Mouse (Mus musculus) lung, embryonic 14.5 days (tissue): ENCODE data around the gene 9430097D07Rik. TPM values are rescaled to one million over a fixed set of nuclear protein-coding genes. Genes with fewer than 3 reads are reported as not detected.
A peak's percentile ranks its signal among the peaks of the same experiment; 100 is the strongest.

Source experiments
- ATAC-seq: fragments of 200-750 bp; cut with Nextera tagmentation; 2 replicates; pipeline ENCODE4 v1.8.0; 2017; ENCODE audit warnings: mild to moderate bottlenecking, moderate TSS enrichment, moderate library complexity; ENCODE audit not compliant: insufficient read depth
- DNase-seq: peaks from one replicate; pipeline ENCODE4 v3.0.0-alpha.2; 2015
- H3K27ac ChIP-seq: fragments of 300-500 bp; sonication (generic); 2 replicates; pipeline ENCODE4 v1.5.1; 2014; ENCODE audit warnings: low read depth, mild to moderate bottlenecking, moderate library complexity
- H3K27me3 ChIP-seq: fragments of 300-500 bp; sonication (generic); 2 replicates; pipeline ENCODE4 v1.6.1; 2014; ENCODE audit warnings: low read length, control low read depth; ENCODE audit not compliant: insufficient read depth
- H3K36me3 ChIP-seq: fragments of 300-500 bp; sonication (generic); 2 replicates; pipeline ENCODE4 v1.6.1; 2014; ENCODE audit warnings: control low read depth; ENCODE audit not compliant: insufficient read depth
- H3K4me1 ChIP-seq: fragments of 300-500 bp; sonication (generic); 2 replicates; pipeline ENCODE4 v1.6.1; 2014; ENCODE audit warnings: antibody characterized with exemption, control low read depth; ENCODE audit not compliant: insufficient read depth
- H3K4me2 ChIP-seq: fragments of 300-500 bp; sonication (generic); 2 replicates; pipeline ENCODE4 v1.6.1; 2014; ENCODE audit warnings: mild to moderate bottlenecking
- H3K4me3 ChIP-seq: fragments of 300-500 bp; sonication (generic); 2 replicates; pipeline ENCODE4 v1.5.1; 2014; ENCODE audit warnings: low read depth, low read length
- H3K9ac ChIP-seq: fragments of 300-500 bp; sonication (generic); 2 replicates; pipeline ENCODE4 v1.6.1; 2014
- H3K9me3 ChIP-seq: fragments of 300-500 bp; sonication (generic); 2 replicates; pipeline ENCODE4 v1.6.1; 2016; ENCODE audit warnings: low read depth, low read length, control low read depth
- CTCF ChIP-seq: IDR thresholded peaks from 2 replicates; pipeline ENCODE4 v1.5.1; 2016; ENCODE audit warnings: antibody characterized with exemption, low read depth
- WGBS: fragments of 180-500 bp; shearing (Covaris S2); extraction: QIAGEN DNeasy Blood & Tissue Kit; methylation state at CpG from one replicate; pipeline ENCODE4 v1.1.7; 2014; 5-methylcytosine and 5-hydroxymethylcytosine counted together
- polyA plus RNA-seq: library from polyadenylated mRNA; unstranded; fragments of >200 nt; fragmentation: Nextera tagmentation; extraction: Ambion mirVana; gene quantifications from 2 replicates; pipeline ENCODE4 v1.2.1, GENCODE M21; 2014

Gene 9430097D07Rik
- polyA plus RNA-seq: 0.20 TPM in 1 of 2 replicates, not detected in the other

GRCm38 (mm10) chr2:32575586-32576160 lies at the start of gene 9430097D07Rik:
Gene 9430097D07Rik, minus strand, starts transcription at chr2:32575684.
- H3K4me2 ChIP-seq: peak within 1 kb of the TSS; percentile 85
- 0 out of 2 replicates have a peak, but pooled peaks cover 9% of the 10 kb centered on the region for H3K27me3 ChIP-seq
- no peak for TF ChIP-seq CTCF
- no peak within 1 kb of the TSS for H3K27ac ChIP-seq
- 6% methylated on average over 28 of the region's 28 CpGs for WGBS
- no peaks in the 10 kb centered on the region for H3K9me3 ChIP-seq
- H3K9ac ChIP-seq: 0 out of 2 replicates have a peak within 1 kb of the TSS, but pooled peaks have one; percentile 20
- peaks cover 11% of the 10 kb centered on the region; the same call in 1 of the 2 replicates for H3K36me3 ChIP-seq
- ATAC-seq (peak; percentile 26; the same call in 1 of the 2 replicates), DNase-seq (peak; percentile 73)
- peak within 1 kb of the TSS; percentile 40 for H3K4me3 ChIP-seq
- peaks cover 3% of the 10 kb centered on the region; the same call in 1 of the 2 replicates for H3K4me1 ChIP-seq

- Histone ChIP-seq H3K4me2 (no peak overlapping the region), H3K36me3 (0 out of 2 replicates have a peak, but pooled peaks cover 3% of the 10 kb centered on the region), H3K4me3 (no peak overlapping the region), H3K27me3 (no peaks in the 10 kb centered on the region), H3K9me3 (no peaks in the 10 kb centered on the region), H3K4me1 (peaks cover 42% of the 10 kb centered on the region), H3K27ac (peak overlapping the region; percentile 82), H3K9ac (0 out of 2 replicates have a peak overlapping the region, but pooled peaks have one; percentile 2)
- 63% methylated on average over 5 of the region's 5 CpGs for WGBS
- no peak for ATAC-seq
- no peak for TF ChIP-seq CTCF
- DNase-seq: no peak
These were observed 48.7 kb upstream of the 9430097D07Rik start for GRCm38 (mm10) chr2:32624111-32624748.

GRCm38 (mm10) chr2:32621517-32621859 lies 46.0 kb upstream of the 9430097D07Rik start, which contains the start of gene Ak1:
Gene Ak1, plus strand, starts transcription at chr2:32621758.
- TF ChIP-seq CTCF: no peak
- Histone ChIP-seq H3K9me3 (0 out of 2 replicates have a peak, but pooled peaks cover 4% of the 10 kb centered on the region), H3K4me1 (peaks cover 44% of the 10 kb centered on the region), H3K27ac (peak within 1 kb of the TSS; percentile 88), H3K4me3 (no peak within 1 kb of the TSS), H3K27me3 (no peaks in the 10 kb centered on the region), H3K36me3 (peaks cover 26% of the 10 kb centered on the region), H3K4me2 (peak within 1 kb of the TSS; percentile 41), H3K9ac (no peak within 1 kb of the TSS; the same call in 1 of the 2 replicates)
- no peak for DNase-seq
- 9% methylated on average over 7 of the region's 7 CpGs for WGBS
- no peak; the same call in 1 of the 2 replicates for ATAC-seq

GRCm38 (mm10) chr2:32620682-32621516 lies 45.4 kb upstream of the 9430097D07Rik start:
- ATAC-seq: peak; percentile 70
- Histone ChIP-seq H3K4me3 (no peak overlapping the region), H3K9ac (no peak overlapping the region; the same call in 1 of the 2 replicates), H3K27ac (peak overlapping the region; percentile 88), H3K36me3 (peaks cover 26% of the 10 kb centered on the region), H3K4me1 (peaks cover 42% of the 10 kb centered on the region), H3K4me2 (peak overlapping the region; percentile 41), H3K27me3 (no peaks in the 10 kb centered on the region), H3K9me3 (0 out of 2 replicates have a peak, but pooled peaks cover 4% of the 10 kb centered on the region)
- peak; percentile 80 for DNase-seq
- 4% methylated on average over 4 of the region's 4 CpGs for WGBS
- TF ChIP-seq CTCF: no peak

- Histone ChIP-seq H3K27ac (no peak overlapping the region), H3K4me2 (no peak overlapping the region), H3K9ac (no peak overlapping the region), H3K4me3 (no peak overlapping the region), H3K9me3 (0 out of 2 replicates have a peak, but pooled peaks cover 4% of the 10 kb centered on the region), H3K36me3 (peaks cover 42% of the 10 kb centered on the region), H3K27me3 (no peaks in the 10 kb centered on the region), H3K4me1 (peaks cover 31% of the 10 kb centered on the region)
- no peak for TF ChIP-seq CTCF
- WGBS: 75% methylated on average over 9 of the region's 9 CpGs
- DNase-seq (no peak), ATAC-seq (no peak)
These were observed 42.6 kb upstream of the 9430097D07Rik start for GRCm38 (mm10) chr2:32618051-32618450.

- no peak overlapping the region for H3K4me3 ChIP-seq
- H3K36me3 ChIP-seq: peaks cover 45% of the 10 kb centered on the region
- TF ChIP-seq CTCF: peak; percentile 41
These were observed 42.1 kb upstream of the 9430097D07Rik start for GRCm38 (mm10) chr2:32617601-32618000.

More at GRCm38 (mm10) chr2:32617601-32618000, 42.1 kb upstream of the 9430097D07Rik start:
- no peak for ATAC-seq
- 94% methylated on average over 4 of the region's 4 CpGs for WGBS
- Histone ChIP-seq H3K27ac (no peak overlapping the region), H3K27me3 (no peaks in the 10 kb centered on the region), H3K9ac (no peak overlapping the region), H3K9me3 (0 out of 2 replicates have a peak, but pooled peaks cover 4% of the 10 kb centered on the region), H3K4me2 (no peak overlapping the region), H3K4me1 (peaks cover 31% of the 10 kb centered on the region)
- DNase-seq: no peak
